Mouse (Mus musculus): ENCODE data around the gene Entr1. TPM values are rescaled to one million over a fixed set of nuclear protein-coding genes. Genes with fewer than 3 reads are reported as not detected.
A peak's percentile ranks its signal among the peaks of the same experiment; 100 is the strongest.

Gene Entr1
- 10 to 100 TPM; 25.7 to 35.3 TPM for total RNA-seq (2021)
- long read RNA-seq, experiment 1, transcript Entr1-202 (8 exons, 1,955 nt) = major isoform, 14 of 65 reads
- long read RNA-seq, experiment 1, transcript Entr1-201 (9 exons, 2,031 nt) = minor isoform, 8 of 65 reads
- long read RNA-seq, experiment 1, partial matches to known transcripts = 2 of 65 reads
- long read RNA-seq, experiment 1, other reads (novel, unspliced or antisense) = 37 of 65 reads
- long read RNA-seq, experiment 2, transcript Entr1-202 (8 exons, 1,955 nt) = major isoform, 17 of 50 reads
- long read RNA-seq, experiment 2, partial matches to known transcripts = 0 of 50 reads
- long read RNA-seq, experiment 2, other reads (novel, unspliced or antisense) = 23 of 50 reads

DNA sequence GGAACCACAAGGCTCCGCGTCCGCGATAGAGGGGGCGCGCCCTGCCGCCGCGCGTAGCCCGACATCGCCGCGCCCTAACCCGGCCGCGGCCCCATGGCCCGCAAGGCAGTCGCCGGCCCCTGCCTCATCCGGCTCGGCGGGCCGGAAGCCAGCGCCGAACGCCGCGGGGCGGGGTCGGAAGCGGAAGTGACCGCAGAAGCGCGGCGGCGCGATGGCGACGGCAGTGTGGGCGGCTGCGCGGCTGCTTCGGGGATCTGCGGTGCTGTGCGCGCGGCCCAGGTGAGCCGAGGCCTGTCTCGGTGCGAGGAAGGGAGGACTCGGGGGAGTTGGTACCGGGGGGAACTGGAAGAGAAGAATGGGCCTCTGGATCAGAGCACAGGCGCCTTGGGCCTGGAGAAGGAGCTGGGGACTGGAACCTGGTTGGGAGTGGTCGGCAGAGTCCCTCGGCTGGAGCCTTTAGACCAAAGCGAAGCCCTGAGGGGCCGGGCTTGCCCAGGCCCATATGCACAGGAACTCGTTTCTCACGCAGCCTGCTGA lies at the start of gene Entr1, which contains the start of gene Pmpca:
Gene Entr1, minus strand, starts transcription at position 163 of the 537 bp plus-strand sequence.
Gene Pmpca, plus strand, starts transcription at position 186 of the 537 bp plus-strand sequence.
- DNase-seq = peak; percentile 90

DNA sequence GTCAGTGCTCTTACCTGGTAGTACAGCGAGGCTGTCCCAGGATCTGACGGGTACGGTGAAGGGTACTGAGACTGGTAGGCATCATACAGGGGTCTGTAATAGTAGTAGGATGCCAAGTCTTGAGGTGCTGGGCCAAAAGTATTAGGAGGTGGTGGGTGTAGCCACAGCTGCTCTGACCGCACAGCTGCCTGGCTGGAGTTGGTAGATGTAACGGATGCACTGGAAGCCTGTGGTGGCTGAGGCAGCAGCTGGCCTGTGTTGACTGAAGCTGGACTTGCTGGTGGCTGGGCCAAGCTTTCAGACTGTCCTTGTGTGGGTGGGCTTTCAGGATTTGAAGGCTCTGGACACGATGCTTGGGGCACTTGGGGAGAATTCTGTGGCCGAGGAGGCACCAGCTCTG lies 49.3 kb upstream of the Entr1 start:
- DNase-seq = no peak

DNA sequence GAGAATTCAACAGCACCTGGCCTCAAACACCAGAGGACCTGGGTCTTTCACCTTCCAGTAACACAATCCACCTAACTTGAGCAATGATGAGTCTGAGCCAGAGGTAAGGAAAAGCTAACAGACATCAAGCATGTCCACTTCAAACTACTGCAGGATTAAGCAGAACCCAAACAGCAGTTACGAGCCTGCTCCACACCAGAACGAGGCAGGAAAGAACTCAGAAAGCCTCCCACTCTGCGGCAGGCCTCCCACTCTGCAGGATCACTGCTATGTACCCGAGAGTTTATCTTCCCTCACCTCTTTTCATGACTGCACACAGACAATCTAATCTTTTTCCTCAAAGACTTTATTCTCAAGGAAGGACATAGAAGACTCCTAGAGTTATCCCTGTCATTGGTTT lies 48.1 kb upstream of the Entr1 start:
- DNase-seq = no peak

DNA sequence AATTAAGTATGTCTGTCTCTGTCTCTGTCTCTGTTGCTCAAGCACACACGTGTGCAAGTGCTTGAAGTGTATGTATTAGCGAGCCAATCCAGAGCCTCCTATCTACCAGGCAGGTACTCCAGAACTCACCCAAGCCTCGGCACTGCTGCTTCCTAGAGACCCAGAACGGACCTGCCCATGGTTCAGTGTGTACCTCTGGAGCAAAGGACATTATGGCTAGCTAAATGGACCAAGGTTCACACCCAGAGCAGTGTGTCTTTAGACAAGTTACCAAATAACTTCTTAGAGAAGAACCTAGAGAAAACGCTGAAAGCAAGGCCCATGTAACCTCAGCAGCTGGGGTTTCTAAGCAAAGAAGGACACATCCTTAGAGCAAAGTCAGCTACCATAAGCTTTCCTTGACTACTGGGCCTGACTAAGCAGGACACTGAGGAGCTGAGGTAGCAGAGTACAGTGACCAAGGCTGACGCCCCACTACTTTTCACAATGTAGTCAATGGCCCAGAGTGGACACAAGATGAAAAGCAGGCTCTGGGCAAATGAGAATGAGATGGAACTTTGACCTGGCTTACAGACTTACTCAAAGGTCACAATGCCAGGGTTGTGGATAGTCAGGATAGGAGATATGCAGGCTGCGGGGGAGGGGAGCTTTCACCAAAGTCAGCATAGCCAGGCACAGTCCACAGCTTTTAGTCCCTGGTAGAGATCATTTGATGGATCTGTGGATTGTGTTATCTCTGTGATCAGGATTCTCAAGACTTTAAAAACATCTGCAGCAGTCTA lies 45.9 kb upstream of the Entr1 start:
- no peak for DNase-seq

DNA sequence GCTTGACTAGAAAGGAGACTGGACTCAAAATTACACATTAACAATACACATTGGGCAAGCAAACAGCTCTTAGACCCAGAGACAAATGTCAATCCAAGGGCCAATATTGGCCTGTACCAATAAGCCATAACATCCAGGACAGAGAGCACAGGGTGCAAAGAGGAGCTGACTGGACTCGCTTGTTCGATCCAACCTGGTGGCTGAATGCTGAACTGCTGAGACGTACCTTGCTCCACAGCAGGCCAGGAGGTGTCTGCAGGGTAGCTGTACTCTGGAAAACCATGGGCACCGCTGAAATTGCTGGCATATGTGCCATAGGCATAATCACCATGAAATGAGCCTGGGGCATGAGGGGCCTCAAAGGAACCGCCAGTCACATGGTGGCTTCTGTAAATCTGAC lies 40.7 kb upstream of the Entr1 start:
- DNase-seq = no peak

DNA sequence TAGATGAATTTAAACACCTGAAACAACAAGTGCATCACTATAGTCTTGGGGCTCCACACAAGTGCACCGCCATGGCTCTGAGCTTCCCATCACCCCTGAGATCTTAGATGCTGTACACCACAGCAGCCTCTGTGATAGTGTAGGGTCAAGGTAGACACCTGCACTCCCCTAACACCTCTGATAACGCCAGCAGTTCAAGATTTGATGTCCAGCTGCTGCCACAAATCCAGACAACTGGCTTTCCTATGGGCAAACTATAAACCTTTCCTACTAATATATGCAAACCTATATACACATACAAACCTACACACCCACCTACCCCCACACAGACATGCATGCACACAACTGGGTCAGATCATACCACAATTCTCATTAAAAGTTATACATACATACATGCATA lies 35.4 kb upstream of the Entr1 start:
- no peak for DNase-seq

DNA sequence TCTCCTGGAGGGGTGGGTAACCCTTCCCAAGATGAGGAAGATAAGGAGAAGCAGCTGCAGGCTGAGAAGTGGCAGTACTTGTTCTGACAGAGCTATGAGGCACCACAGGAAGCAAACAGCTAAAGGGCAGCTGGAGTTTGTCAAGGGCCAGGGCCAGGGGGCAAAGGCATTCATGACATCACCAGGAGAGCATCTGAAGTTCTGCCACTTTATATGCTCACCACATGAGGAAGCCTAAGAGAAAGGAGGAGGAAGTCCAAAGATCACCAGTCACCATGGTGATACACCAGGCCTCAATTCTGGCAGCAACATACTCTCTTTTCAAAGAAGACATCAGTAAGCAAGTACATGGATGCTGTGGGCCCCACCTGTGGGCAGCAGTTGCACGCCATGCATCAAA lies 34.0 kb upstream of the Entr1 start:
- no peak for DNase-seq

DNA sequence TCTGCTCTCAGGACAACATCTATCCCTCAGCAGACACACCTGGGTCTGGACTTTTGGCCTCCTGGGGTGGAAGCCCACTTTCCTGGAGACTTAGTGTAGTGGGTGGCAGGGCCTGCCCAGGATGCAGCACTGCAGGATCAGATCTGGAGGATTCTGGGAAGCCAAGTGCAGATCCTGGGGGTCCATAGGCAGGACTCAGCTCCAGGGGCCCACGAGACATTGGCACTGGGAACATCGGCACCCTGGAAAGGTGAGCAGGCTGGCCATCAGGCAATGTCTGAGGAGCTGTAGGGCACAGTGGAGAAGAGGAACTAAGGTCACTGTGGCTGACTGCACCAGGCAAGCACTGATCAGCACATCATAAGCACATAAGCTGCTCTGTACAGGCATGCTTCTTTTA lies 32.9 kb upstream of the Entr1 start:
- DNase-seq = no peak

DNA sequence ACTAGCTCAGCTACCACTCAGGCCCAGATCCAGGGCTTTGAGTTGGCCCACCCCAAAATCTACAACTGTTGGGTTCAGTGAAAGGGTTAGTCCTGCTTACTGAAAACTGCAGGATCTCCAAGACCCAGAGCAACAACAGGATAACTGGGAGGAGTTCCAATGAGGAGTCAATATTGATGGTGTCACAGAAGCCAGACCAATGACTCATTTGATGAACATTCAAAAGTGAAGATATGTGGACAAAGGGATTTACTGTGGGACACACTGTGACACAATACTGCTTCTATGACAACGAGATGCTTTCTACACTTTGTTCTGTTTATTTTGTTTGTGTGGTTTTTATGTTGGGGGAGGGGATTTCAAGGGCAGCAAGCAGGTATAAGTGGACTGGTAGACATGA lies 29.0 kb upstream of the Entr1 start:
- DNase-seq = no peak

DNA sequence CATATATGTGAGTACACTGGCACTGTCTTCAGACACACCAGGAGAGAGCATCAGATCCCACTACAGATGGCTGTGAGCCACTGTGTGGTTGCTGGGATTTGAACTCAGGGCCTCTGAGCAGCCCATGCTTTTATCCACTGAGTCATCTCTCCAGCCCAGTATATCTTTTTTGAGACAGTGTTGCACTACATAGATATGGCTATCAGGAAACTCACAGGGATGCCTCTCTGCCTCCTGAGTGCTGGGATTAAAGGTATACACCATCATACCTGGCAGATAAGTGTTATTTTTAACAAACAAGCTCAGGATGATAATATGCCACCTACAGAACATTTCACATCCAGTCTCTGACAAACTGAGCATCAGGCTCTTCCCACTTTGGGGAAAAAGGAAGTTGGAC lies 27.9 kb upstream of the Entr1 start:
- DNase-seq = no peak

DNA sequence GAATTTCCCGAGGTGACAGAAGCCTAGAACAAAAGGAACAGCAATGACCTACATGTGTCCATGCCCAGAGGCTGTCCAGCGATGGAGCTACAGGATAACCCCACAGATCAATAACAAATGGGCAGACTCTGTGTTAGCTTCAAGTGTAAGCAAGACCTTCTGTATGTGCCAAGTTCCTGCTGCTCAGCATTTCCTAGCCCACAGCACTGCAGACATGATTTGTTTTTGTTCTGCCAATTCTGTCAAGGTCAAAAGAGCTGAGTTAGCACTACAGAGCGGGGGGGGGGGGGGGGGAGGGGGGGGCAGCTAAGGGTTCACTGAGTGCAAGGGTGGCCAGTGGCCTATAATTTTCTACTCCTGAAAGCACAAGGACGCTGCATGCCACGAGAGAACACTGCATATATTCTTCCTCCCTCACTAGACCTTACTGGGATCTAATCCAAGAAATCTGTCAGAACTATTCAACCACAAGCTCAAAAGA lies 21.9 kb upstream of the Entr1 start:
- DNase-seq = no peak

DNA sequence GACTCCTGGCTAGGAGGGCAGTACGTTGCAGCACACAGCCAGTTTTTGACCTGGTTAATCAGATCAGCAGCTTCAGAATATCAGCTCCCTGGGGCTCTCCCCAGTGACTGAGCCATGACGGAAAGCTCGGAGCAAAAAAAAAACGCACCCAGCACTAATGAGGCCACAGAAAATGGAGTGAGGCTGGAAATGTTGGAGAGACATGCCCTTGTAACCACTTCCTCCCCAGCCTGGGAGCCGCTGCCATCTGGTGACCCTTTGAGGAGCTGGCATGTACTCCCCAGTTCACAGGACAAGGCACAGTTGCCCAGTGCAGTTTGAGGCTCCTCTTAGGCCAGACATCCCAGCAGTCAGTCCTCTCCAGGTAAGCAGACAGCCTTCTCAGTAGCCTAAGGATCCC lies 21.0 kb upstream of the Entr1 start:
- no peak for DNase-seq

DNA sequence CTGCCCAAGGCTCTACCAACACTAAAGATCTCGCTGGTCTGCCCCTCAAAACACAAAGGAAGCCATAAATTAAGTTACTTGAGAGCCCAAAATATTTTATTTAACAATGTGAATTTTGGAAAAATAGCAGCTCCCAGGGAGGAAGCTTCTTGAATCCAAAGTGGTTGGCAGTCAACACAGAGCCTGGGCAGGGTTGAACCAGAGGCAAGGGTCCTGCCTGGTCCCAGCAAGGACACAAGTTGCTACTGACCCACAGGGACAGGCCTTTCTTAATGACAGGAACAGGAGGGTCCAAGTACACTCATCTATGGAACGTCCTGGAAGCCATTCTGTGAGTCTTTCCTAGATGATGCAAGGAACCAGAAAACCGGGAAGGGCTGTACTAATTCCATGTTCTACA lies 20.2 kb upstream of the Entr1 start:
- DNase-seq = no peak

DNA sequence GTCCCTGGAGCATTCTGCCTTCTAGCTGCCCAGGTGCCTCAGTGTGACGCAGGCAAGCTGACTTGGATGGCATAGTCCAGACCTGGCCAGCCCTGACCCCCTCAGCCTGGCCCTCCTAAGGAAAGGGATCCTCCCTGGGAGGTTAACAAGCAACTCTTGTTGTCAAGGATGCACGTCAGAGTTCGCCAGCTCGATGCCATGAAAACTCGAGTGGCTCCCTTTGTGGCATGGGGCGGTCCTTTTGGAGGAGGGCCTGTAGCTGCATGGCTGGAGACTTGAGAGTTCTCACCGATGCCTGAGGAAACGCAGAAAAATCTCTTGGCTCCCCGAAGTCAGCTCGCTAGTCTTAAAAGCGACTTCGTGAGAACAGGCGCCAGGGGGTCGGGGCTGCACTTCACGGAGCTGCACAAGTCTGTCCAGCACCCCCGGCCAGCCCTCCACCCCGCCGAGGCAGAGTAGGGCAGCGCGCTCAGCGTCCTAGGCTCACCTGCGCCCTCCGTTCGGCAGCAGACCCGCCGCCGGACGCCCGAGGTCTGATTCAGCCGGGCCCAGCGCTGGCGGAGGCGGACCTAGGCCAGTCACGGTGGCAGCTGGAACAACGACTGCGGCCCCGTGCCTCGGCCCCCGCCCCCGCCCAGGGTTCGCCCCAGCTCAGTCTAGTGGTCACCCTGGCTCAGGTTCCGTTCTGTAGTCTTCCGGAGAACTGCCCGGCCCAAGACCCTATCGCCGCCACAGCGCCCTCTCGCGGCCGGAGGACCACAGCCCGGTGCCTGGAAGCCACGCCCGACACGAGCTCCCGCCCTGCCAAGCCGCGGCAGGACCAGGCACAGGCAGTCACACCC lies 19.6 kb upstream of the Entr1 start, which contains the start of gene Inpp5e:
Gene Inpp5e, minus strand, starts transcription at position 689 of the 842 bp plus-strand sequence.
- peak; percentile 99 for DNase-seq

DNA sequence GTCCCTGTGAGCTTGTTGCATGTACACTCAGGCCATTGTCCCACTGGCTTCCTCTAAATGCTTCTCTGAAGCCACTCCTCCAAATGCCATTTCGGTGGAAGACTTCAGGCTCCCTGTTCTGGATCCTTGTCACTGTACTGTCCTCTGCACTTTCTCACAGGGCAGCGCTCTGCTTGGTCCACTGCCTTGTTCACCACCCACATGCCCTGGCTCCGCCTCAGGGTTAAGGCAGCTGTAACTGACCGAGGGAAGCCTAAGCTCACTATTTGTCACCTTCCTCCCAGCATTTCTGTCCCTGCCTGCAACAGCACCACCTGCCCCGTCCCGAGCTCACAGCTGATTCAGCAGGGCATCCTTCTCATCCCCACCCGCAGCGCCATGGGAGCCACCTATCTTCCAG lies 14.2 kb upstream of the Entr1 start:
- no peak for DNase-seq

DNA sequence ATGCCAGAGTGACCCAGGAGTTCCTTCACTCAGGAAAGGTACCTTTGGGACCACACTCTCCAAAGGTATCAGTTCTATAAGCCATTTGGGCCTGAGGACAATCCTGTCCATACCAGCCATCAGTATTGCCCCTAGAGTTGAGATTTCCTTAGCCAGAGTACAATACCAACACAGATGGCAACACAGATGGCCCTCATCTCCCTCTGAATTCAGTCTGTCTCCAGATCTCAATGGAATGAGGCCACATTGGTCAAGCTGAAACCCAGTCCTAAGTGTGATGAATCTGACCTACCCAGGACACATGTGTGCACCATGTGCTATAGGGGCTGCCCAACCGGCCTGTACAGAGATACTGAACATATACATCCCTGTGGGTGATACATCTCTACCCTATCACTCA lies 13.1 kb upstream of the Entr1 start:
- DNase-seq = no peak

DNA sequence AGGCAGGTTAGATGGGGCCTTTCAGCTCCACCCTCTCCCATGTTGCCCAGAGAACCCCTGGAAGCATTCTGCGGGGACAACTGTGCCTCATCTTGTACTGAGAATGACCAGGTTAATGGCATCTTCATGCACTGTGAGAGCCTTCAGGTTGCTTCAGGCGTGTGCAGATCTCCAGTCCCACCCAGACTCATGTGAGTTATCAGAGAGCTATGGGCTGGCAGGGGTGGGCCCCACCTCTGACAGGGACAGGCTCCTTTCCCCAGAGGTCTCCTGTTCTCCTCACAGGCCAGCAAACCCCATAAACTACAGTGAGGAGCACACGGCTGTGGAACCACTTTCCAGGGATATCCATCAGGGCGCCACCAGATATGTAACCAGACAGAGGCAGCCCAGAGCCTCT lies 11.9 kb upstream of the Entr1 start:
- DNase-seq = no peak

DNA sequence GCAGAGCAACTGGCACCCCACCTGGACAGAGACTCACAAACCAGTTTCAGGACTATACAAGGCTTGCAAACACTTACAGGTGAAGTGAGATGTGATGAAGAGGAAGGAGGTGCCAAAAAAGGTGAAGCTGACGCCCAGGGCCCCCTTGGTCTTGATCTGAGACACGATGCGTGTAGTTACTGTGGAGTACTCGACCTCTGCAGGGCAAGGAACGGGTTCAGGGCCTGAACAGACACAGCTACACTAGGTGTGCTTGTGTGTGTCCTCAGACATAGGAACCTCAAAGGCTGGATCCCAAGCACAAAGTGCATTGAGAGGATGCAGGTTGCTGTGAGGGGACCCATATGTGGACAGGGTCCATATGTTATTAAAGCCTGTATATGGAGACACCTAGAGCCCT lies 11.2 kb upstream of the Entr1 start:
- no peak for DNase-seq

DNA sequence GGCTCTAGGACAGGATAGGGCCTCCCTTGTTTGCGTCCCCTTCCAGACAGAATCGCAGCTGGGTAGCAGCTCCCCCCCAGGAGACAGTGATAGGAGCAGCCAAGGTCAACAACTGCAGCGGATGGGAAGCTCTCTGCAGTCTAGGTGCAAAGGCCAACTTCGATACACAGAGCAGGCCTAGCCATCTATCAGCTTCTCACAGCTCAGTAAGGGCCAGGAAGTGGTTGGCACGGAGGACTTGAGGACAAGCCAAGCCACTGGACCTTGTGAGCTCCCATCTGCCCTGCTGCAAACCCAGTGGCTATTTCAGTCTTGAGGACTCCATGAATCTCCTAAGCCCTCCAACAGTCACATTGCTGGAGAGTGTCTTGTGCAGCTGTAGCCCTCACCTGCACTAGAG lies 10.5 kb upstream of the Entr1 start:
- peak; percentile 32 for DNase-seq

DNA sequence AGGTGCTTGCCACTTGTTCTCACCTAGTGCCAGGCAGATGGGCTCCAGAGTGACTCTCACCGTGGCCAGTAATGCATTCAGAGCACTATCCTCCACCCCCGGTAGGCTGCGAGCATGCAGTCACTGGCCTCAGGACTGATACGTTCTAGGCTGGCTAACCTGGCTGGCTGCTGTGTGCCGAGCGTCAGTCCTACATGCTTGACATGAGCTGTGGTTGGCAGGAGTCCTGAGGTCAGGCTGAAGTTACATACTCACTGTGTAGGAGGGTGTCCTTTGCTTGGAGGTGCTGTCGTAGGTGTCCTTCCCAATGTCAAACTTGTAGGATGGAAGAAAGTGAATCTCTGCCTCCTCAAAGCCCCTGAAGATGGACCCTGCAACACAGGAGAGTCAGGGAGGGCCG lies 9.9 kb upstream of the Entr1 start:
- no peak for DNase-seq

DNA sequence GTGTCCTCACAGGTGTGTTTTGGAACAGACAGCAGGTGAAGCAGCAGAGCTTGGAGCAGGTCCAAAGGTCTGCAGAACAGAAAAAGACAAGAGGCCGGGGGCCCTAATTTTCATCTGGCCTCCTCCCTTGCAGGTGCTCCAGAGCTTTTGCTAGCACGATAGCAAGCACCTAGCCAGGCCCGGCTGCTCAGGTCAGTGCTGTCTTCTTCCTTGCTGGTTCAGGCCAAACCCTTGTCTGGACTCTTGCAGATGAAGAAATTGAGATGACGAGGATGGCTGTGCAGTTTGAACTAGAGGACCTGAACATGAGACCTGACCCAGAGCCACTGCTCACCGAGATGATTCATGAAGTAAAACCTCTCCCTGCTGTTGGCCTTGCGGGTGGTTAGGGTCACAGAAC lies 2.5 kb upstream of the Entr1 start:
- DNase-seq = no peak

DNA sequence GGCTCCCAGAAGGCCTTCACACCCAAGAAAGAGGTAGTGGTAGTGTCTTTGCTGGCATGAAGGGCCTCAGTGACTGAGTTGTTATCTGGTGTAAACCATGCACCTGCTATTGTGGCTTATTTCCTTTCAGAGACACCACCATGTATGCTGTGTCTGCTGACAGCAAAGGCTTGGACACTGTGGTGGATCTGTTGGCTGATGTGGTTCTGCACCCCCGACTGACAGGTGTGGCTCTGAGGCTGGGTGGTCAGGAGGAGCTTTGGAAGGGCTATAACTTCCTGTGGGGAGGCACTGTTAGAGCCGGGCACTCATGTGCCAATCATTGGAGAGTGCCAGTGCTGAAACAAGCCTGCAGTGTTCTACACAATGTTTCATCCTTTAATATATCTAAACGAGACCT lies 1.8 kb upstream of the Entr1 start:
- no peak for DNase-seq
